ENCODE assay signal across 8 mouse cellular contexts in genomic region chr5:145201321-145201991, GRCm38 (mm10). TPM values are rescaled to one million over a fixed set of nuclear protein-coding genes. Genes with fewer than 3 reads are reported as not detected.
DNase-seq lines count a peak whose midpoint lies in the region; ATAC-seq and TF ChIP-seq lines count a peak whose summit lies in the region.

Gene Zkscan14, minus strand, starts transcription at chr5:145201868.

- peak within 1 kb of the TSS; percentile 96 for H3K4me2 ChIP-seq in forebrain, embryonic 16.5 days (ENCODE audit: low read length)
- H3K4me2 ChIP-seq in lung, embryonic 16.5 days (ENCODE audit: low read depth, low read length) = peak within 1 kb of the TSS; percentile 85

- H3K27me3 ChIP-seq in forebrain, embryonic 16.5 days (replicated peaks; ENCODE audit: control insufficient read depth, insufficient read depth, low read length) = no peaks in the 10 kb centered on the region
- no peaks in the 10 kb centered on the region for H3K27me3 ChIP-seq in lung, embryonic 16.5 days (ENCODE audit: control insufficient read depth, insufficient read depth, low read depth, low read length)
- H3K27me3 ChIP-seq in thymus, adult 2 months (ENCODE audit: control insufficient read depth, insufficient read depth, low read length) = no peaks in the 10 kb centered on the region

- H3K27ac ChIP-seq in forebrain, embryonic 16.5 days (ENCODE audit: low read length) = peak within 1 kb of the TSS; percentile 72
- peak within 1 kb of the TSS; percentile 23; the same call in 1 of the 2 replicates for H3K27ac ChIP-seq in lung, embryonic 16.5 days (ENCODE audit: low read length)
- H3K27ac ChIP-seq in thymus, adult 2 months (ENCODE audit: control insufficient read depth, insufficient read depth, low read length) = peak within 1 kb of the TSS; percentile 87

- peak within 1 kb of the TSS; percentile 74 for H3K9ac ChIP-seq in forebrain, embryonic 16.5 days (replicated peaks; ENCODE audit: low read depth, low read length)
- H3K9ac ChIP-seq in lung, embryonic 16.5 days (ENCODE audit: low read length) = peak within 1 kb of the TSS; percentile 78

- WGBS in forebrain, embryonic 16.5 days = 2% methylated on average over 37 of the region's 37 CpGs
- under 1% methylated on average over 37 of the region's 37 CpGs for WGBS in lung, embryonic 16.5 days
- under 1% methylated on average over 37 of the region's 37 CpGs for WGBS in thymus, adult 2 months

- 0 out of 2 replicates have a peak, but pooled peaks cover 3% of the 10 kb centered on the region for H3K36me3 ChIP-seq in forebrain, embryonic 16.5 days (ENCODE audit: control insufficient read depth, insufficient read depth)
- H3K36me3 ChIP-seq in lung, embryonic 16.5 days (ENCODE audit: control insufficient read depth, insufficient read depth, low read length) = peaks cover 2% of the 10 kb centered on the region; the same call in 1 of the 2 replicates
- no peaks in the 10 kb centered on the region for H3K36me3 ChIP-seq in thymus, adult 2 months (ENCODE audit: control insufficient read depth, insufficient read depth, low read length)

- H3K9me3 ChIP-seq in forebrain, embryonic 16.5 days (ENCODE audit: control insufficient read depth, low read length) = no peaks in the 10 kb centered on the region
- H3K9me3 ChIP-seq in lung, embryonic 16.5 days (ENCODE audit: control insufficient read depth, low read length) = no peaks in the 10 kb centered on the region

- DNase-seq in MN1 (ENCODE audit: low spot score) = peak; percentile 92
- DNase-seq in cerebellum, adult 18-20 months = peak; percentile 80 to 85
- DNase-seq in heart, postnatal 4 days = peak; percentile 72
- DNase-seq in layer of hippocampus, adult 8-10 months (ENCODE audit: low spot score in 2 of 2) = peak; percentile 59 to 71
- peak; percentile 47 for DNase-seq in ovary, adult 18-20 months (ENCODE audit: low spot score)
- DNase-seq in thymus, adult 2 months = peak; percentile 74

- H3K4me3 ChIP-seq in forebrain, embryonic 16.5 days (replicated peaks; ENCODE audit: low read length) = peak within 1 kb of the TSS; percentile 80
- peak within 1 kb of the TSS; percentile 70 for H3K4me3 ChIP-seq in lung, embryonic 16.5 days (ENCODE audit: low read length)
- peak within 1 kb of the TSS; percentile 97 for H3K4me3 ChIP-seq in thymus, adult 2 months (ENCODE audit: control insufficient read depth, insufficient read depth, low read length)

- peak; percentile 14 for ATAC-seq in forebrain, embryonic 16.5 days
- ATAC-seq in lung, embryonic 16.5 days (ENCODE audit: low read depth) = no peak

- H3K4me1 ChIP-seq in forebrain, embryonic 16.5 days (replicated peaks; ENCODE audit: control insufficient read depth, insufficient read depth, low read length) = peaks cover 24% of the 10 kb centered on the region
- peaks cover 19% of the 10 kb centered on the region for H3K4me1 ChIP-seq in lung, embryonic 16.5 days (replicated peaks; ENCODE audit: control insufficient read depth, insufficient read depth, low read length)
- peaks cover 14% of the 10 kb centered on the region for H3K4me1 ChIP-seq in thymus, adult 2 months (replicated peaks; ENCODE audit: control insufficient read depth, insufficient read depth, low read length)

- TF ChIP-seq CTCF in thymus, adult 2 months (IDR thresholded peaks at IDR 0.05; ENCODE audit: borderline replicate concordance, control insufficient read depth, extremely low read depth, insufficient read depth, low read length, poor library complexity) = no peak

- TF ChIP-seq POLR2A in thymus, adult 2 months (IDR thresholded peaks at IDR 0.05; ENCODE audit: control insufficient read depth, extremely low read depth, insufficient read depth, low read length, poor library complexity) = 0 out of 2 replicates have a peak, but pooled peaks have one; percentile 43

RNA-seq across cellular contexts. Expression of gene Zkscan14, which starts in this region (rescaled TPM):
- 15.5 and 17.5 TPM in 2 replicates for polyA plus RNA-seq in forebrain, embryonic 16.5 days (2015; fragmentation: Nextera tagmentation; extraction: Ambion mirVana)
- total RNA-seq in heart, postnatal 4 days (2021) = 1 to 10 TPM; 4.1 to 4.6 TPM
- 10 to 100 TPM; 11.9 to 14.0 (median 12.9) TPM for total RNA-seq in layer of hippocampus, adult 8-10 months (2022)
- polyA plus RNA-seq in lung, embryonic 16.5 days (2015; fragmentation: Nextera tagmentation; extraction: Ambion mirVana) = 9.4 and 10.9 TPM in 2 replicates
- polyA plus RNA-seq in thymus, adult 2 months (2012; rRNA removed) = 7.2 and 7.6 TPM in 2 replicates

Comparison
In these comparisons a context has a peak if more than half of its experiments do, and no peak if none do; other contexts are left out.
1. H3K27ac ChIP-seq: peak in every context shown above with its lines; median percentile 87 in thymus, adult 2 months; 72 in forebrain, embryonic 16.5 days; 23 in lung, embryonic 16.5 days.